Mouse (Mus musculus) urinary bladder, postnatal 14 days (tissue): Measurements from ENCODE around the gene Disp2.

Experiments used
- DNase-seq: peaks from one replicate; pipeline ENCODE4 v3.0.0; 2021; ENCODE audit warnings: low spot score

Disp2 gene

DNA sequence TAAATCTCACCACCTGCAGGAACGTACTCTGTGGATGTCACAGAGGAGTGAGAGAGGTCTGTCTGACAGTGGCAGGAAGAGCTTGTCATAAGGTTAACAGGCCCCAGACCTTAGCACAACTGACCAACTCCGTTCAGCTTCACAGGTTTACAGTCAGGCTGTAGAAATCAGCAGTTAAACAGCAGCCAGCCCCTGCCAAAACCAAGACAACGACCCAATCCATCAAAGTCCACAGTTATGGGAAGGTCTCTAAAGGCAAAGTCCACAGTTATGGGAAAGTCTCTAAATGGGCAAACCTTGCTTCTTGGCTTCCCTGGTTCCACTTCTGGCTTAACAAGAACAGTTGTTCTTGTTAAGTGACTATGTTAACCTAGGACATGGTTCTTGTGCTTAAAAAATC is 64.9 kb downstream of the Disp2 start:
- no peak for DNase-seq

DNA sequence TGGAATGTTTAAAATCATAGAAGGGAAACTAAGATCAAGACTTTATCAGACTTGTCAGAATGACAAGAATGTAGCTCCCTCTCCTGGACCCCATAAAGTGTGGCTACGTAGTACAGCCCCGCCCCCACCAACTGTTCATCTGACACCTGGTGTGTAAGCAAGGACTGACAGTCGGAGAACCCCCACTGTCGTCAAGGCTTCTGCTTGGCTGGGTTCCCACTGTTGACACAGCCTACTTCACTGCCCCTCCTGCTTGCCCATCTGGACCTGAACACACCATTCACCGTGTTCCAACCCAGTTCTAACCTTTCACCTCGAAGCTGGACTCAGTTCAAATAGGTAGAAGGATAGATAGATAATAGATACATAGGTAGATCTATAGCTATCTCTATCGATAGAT is 66.7 kb downstream of the Disp2 start:
- DNase-seq = peak; percentile 8

DNA sequence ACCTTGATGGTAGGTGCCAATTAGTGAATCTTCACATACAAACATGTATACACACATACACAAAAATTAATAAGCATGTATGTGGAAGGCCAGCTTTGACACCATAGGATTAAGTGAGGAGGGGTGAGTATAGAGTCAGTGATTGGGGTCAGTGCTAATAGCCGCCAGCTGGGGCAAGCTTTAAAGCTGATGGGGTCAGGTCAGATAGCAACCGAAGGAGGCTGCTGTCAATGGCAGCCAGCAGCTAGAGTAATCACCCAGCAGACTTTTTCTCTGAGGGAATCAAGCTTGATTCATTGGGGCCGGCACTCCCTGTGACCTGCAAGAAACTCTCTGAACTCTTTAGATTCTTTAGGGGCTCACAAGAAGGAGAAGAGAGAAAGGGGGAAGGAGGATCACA is 72.2 kb downstream of the Disp2 start:
- DNase-seq = no peak
